Mouse (Mus musculus): ENCODE results near the gene Grik1.

Grik1 gene

DNA sequence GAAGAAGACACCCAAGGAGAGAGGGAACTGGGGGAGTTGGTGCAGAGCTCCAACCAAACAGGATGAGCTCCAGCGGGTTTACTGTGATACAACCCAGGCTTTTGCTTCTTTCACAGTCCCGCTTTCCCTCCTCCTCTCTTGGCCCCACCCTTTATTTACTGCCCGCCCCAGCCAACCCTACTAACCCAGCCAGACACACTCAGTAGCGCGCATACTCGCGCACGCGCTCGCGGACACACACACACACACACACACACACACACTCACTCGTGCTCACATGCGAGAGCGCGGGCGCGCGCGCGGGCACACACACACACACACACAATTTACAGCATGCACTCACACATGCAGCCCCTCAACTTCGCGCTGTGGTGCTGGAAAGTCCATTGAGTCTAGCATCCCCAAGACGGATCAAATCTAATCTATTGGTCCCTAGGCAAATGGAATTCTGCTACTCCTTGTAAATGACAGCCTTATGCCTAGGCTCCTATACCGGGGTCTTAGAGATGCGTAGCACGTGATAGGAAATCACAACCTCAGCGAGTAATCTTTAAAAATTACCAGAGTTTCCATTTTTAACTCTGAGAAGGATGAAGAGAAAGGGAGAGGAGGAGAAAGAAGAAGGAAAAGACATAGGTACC is at the start of gene Grik1:
Gene Grik1 (minus strand): TSS at position 134 of the 641 bp plus-strand sequence.
- DNase-seq (ENCODE audit: low read depth, low spot score): no peak

GRCm38 (mm10) chr16:88294209-88294608 is 4.1 kb upstream of the Grik1 start:
- no peak for DNase-seq (ENCODE audit: low read depth, low spot score)

DNA sequence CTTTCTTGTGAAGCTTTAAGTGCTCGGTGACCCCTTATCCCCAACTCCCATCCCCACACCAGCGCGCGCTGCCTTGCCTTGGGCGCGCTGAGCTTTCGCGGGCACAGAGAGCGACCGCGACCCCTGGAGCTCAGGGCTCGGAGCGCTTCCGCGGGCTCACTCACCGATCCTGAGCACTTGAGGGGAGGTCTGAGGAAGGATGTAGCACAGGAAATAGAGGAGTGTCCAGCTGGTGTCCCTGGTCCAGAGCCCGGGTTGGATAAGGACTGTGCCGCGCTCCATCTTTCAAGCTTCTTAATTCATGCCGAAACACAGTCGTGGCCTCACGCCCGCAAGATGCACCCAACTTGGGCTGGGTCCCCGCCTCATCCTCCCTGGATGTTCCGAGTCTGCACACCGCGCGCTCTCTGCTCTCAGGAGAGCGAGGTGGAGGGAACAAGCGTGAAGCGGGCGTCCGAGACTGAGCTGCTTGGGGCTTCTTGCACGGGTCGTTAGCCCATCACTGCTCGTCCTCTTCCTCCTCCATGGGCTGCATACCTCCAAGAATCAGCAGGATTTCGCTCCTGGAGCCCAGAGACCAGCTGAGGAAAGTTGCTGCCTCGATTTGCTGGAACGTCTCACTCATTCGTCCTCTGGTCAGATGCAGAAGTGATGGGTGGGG is 514 bp downstream of the Grik1 start:
- peak; percentile 7 for DNase-seq (ENCODE audit: low read depth, low spot score)

- DNase-seq (ENCODE audit: low read depth, low spot score): no peak
Observed at GRCm38 (mm10) chr16:88258407-88258806, 31.7 kb downstream of the Grik1 start.

GRCm38 (mm10) chr16:88257072-88257471 is 33.0 kb downstream of the Grik1 start:
- DNase-seq (ENCODE audit: low read depth, low spot score): no peak

- DNase-seq (ENCODE audit: low read depth, low spot score): no peak
Observed at GRCm38 (mm10) chr16:88256101-88256500, 34.0 kb downstream of the Grik1 start.

- DNase-seq (ENCODE audit: low read depth, low spot score): no peak
Observed at GRCm38 (mm10) chr16:88252676-88253075, 37.4 kb downstream of the Grik1 start.

GRCm38 (mm10) chr16:88251049-88251448 is 39.0 kb downstream of the Grik1 start:
- no peak for DNase-seq (ENCODE audit: low read depth, low spot score)

- DNase-seq (ENCODE audit: low read depth, low spot score): no peak
Observed at GRCm38 (mm10) chr16:88249825-88250224, 40.2 kb downstream of the Grik1 start.

GRCm38 (mm10) chr16:88247586-88247985 is 42.5 kb downstream of the Grik1 start:
- no peak for DNase-seq (ENCODE audit: low read depth, low spot score)

GRCm38 (mm10) chr16:88244658-88245057 is 45.4 kb downstream of the Grik1 start:
- no peak for DNase-seq (ENCODE audit: low read depth, low spot score)

DNA sequence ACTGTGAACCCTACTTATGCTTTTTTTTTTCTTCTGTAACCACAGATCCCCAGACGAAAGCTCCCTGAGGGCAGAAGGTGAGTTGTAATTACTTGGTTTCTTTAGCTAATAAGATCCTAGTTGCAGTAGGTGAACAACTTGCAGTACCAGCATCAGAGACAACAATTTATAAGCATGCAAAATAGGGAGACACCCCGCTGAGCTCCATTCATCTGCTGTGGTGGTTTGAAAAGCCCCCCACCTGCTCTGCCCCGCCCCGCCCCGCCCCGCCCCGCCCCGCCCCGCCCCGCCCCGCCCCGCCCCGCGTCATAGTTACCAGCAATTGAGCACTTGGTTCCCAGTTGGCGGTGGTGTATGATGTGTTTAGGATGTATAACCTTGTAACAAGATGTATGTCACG is 64.4 kb downstream of the Grik1 start:
- no peak for DNase-seq (ENCODE audit: low read depth, low spot score)

GRCm38 (mm10) chr16:88221932-88222331 is 68.1 kb downstream of the Grik1 start:
- no peak for DNase-seq (ENCODE audit: low read depth, low spot score)

DNA sequence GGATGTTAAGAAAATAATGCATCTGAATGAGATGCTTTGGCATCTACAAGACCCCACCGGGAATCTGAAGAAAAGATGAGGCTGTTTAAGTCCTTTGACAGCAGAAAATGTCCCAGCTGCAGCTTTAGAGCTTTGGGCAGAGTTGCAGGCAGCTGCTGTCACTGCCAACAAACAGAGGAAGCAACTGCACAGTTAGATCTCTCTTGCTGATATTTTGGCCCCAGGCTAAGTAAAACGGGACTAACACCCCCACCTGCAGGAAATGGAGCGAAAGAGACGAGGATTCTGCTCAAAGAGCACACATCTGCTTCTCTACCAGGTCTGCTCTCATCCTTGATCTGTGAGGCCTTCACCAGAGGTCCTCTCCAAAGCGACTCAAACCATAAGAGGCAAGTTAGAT is 77.5 kb downstream of the Grik1 start:
- no peak for DNase-seq (ENCODE audit: low read depth, low spot score)

DNA sequence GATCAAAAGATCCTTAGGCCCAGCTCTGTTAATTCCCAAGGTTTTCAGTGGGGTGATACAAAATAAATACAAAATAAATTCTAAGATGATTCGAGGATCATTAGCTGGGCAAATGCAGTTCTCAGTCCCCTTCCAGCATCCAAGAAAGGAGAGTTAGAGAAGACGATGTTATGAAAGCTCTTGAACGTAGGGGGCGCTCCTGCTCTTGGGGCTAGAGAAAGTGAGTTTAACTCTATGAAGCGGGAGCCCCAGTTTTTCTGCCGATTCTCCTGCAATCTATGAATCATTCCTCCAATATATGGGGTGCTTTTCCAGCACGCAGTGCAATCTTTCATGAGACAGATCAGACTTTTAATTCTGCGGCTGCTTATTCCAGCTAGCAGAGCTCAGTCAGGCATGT is 78.2 kb downstream of the Grik1 start:
- peak; percentile 9 for DNase-seq (ENCODE audit: low read depth, low spot score)

GRCm38 (mm10) chr16:88204400-88204799 is 85.7 kb downstream of the Grik1 start:
- DNase-seq (ENCODE audit: low read depth, low spot score): peak; percentile 20

DNA sequence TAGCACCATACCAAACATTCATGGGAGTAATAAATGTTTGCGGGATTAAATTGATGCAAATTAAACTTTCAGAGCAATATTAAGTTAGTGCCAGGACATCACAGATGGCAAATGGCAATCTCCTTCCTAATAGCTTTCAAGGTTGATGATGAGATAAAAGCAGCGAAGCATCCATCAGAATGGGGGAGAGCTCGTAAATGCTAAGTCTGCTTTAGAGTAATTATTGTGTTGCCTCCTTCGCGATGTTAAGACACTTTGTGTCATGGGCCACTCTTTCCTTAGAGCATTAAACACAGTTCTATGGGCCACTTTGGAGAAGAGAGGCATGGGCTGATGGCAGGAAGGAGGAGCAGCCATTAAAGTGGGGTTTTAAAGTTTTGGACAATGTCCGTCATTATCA is 86.1 kb downstream of the Grik1 start:
- DNase-seq (ENCODE audit: low read depth, low spot score): no peak

- DNase-seq (ENCODE audit: low read depth, low spot score): no peak
Observed at GRCm38 (mm10) chr16:88187433-88188037, 102.5 kb downstream of the Grik1 start.

DNA sequence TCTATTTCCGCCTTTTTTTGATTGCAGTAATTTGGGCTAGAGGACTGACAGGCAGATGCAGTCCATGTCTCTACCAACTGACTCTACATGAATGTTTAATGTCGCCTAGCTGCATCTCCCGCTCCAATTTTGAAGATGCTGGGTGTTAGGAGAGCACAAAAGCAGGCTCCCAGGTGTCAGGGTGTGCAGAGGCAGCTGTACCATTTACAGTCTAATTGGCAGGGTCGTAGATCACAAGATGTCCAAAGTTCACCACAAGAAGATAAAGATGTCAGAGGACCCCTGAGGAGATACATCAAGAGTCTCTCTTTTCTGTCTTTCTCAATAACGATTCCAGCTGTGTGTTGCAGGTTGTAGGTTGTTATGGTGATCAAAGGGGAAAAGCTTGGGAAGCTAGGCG is 111.3 kb downstream of the Grik1 start:
- no peak for DNase-seq (ENCODE audit: low read depth, low spot score)

DNA sequence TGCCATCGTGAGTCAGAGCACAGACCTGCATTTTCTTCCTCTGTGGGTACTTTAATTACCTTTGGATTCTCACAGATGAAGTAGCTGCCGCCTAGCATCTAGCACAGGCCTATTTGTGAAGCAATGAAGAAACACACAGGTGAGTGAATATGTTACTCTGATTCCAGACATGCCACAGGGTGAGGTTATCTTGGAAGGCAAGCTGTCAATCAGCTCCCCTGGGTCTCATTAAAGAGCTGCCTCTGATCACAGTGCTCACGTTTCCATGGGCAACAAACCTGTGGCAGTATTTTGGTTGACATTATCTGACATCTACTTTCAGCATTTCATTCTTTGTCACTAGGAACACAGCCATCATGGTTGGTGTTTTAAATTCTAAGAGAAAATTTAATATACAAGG is 112.7 kb downstream of the Grik1 start:
- DNase-seq (ENCODE audit: low read depth, low spot score): no peak

- DNase-seq (ENCODE audit: low read depth, low spot score): no peak
Observed at GRCm38 (mm10) chr16:88174083-88174721, 115.9 kb downstream of the Grik1 start.

- DNase-seq (ENCODE audit: low read depth, low spot score): no peak
Observed at GRCm38 (mm10) chr16:88166547-88166946, 123.5 kb downstream of the Grik1 start.

GRCm38 (mm10) chr16:88142574-88142973 is 147.5 kb downstream of the Grik1 start:
- no peak for DNase-seq (ENCODE audit: low read depth, low spot score)
